Mouse (Mus musculus) splenic B cell, adult 2 months (primary cell): ENCODE results near the gene Hoxc5.

Experiments used
- DNase-seq: peaks from one replicate; pipeline ENCODE4 v3.0.0-alpha.2; 2011; ENCODE audit warnings: low read depth, low spot score
- H3K27me3 ChIP-seq: 2 replicates; pipeline ENCODE4 v1.6.1; 2012; ENCODE audit warnings: mild to moderate bottlenecking, low read length, moderate library complexity, mixed read lengths; ENCODE audit not compliant: control insufficient read depth, poor library complexity, insufficient read depth, severe bottlenecking
- H3K36me3 ChIP-seq: 2 replicates; pipeline ENCODE4 v1.6.1; 2012; ENCODE audit warnings: mild to moderate bottlenecking, low read length, moderate library complexity, mixed read lengths; ENCODE audit not compliant: control insufficient read depth, poor library complexity, insufficient read depth, severe bottlenecking

Hoxc5 gene

GRCm38 (mm10) chr15:102937036-102937666 is 30.1 kb upstream of the Hoxc5 start:
- DNase-seq, result no peak
- no peaks in the 10 kb centered on the region; the same call in 1 of the 2 replicates for H3K27me3 ChIP-seq
- H3K36me3 ChIP-seq, result no peaks in the 10 kb centered on the region

- no peaks in the 10 kb centered on the region; the same call in 1 of the 2 replicates for H3K27me3 ChIP-seq
- no peaks in the 10 kb centered on the region for H3K36me3 ChIP-seq
- no peak for DNase-seq
Measured at GRCm38 (mm10) chr15:102939256-102940155, 27.7 kb upstream of the Hoxc5 start.

GRCm38 (mm10) chr15:102942739-102943467 is 24.3 kb upstream of the Hoxc5 start:
- no peak for DNase-seq
- Histone ChIP-seq H3K27me3 (no peaks in the 10 kb centered on the region), H3K36me3 (no peaks in the 10 kb centered on the region)

- no peak for DNase-seq
- Histone ChIP-seq H3K36me3 (no peaks in the 10 kb centered on the region), H3K27me3 (no peaks in the 10 kb centered on the region)
Measured at GRCm38 (mm10) chr15:102943468-102943813, 23.8 kb upstream of the Hoxc5 start.

- no peak for DNase-seq
- no peaks in the 10 kb centered on the region for H3K36me3 ChIP-seq
- peaks cover 6% of the 10 kb centered on the region; the same call in 1 of the 2 replicates for H3K27me3 ChIP-seq
Measured at GRCm38 (mm10) chr15:102945185-102946077, 21.8 kb upstream of the Hoxc5 start.

- Histone ChIP-seq H3K27me3 (peaks cover 6% of the 10 kb centered on the region; the same call in 1 of the 2 replicates), H3K36me3 (no peaks in the 10 kb centered on the region)
- no peak for DNase-seq
Measured at GRCm38 (mm10) chr15:102947276-102947675, 20.0 kb upstream of the Hoxc5 start.

- Histone ChIP-seq H3K36me3 (no peaks in the 10 kb centered on the region), H3K27me3 (peaks cover 6% of the 10 kb centered on the region; the same call in 1 of the 2 replicates)
- DNase-seq, result no peak
Measured at GRCm38 (mm10) chr15:102948842-102949241, 18.4 kb upstream of the Hoxc5 start.

- no peak for DNase-seq
- H3K36me3 ChIP-seq, result no peaks in the 10 kb centered on the region
- H3K27me3 ChIP-seq, result peaks cover 6% of the 10 kb centered on the region; the same call in 1 of the 2 replicates
Measured at GRCm38 (mm10) chr15:102949696-102950095, 17.5 kb upstream of the Hoxc5 start.

GRCm38 (mm10) chr15:102950877-102951276 is 16.4 kb upstream of the Hoxc5 start:
- no peak for DNase-seq
- Histone ChIP-seq H3K36me3 (no peaks in the 10 kb centered on the region), H3K27me3 (peaks cover 6% of the 10 kb centered on the region; the same call in 1 of the 2 replicates)

GRCm38 (mm10) chr15:102953561-102953960 is 13.7 kb upstream of the Hoxc5 start:
- Histone ChIP-seq H3K36me3 (no peaks in the 10 kb centered on the region), H3K27me3 (peaks cover 6% of the 10 kb centered on the region; the same call in 1 of the 2 replicates)
- no peak for DNase-seq

GRCm38 (mm10) chr15:102954192-102955006 is 12.8 kb upstream of the Hoxc5 start, which contains the start of gene Hoxc11:
Gene Hoxc11, plus strand, starts transcription at chr15:102954427.
- no peaks in the 10 kb centered on the region for H3K36me3 ChIP-seq
- no peak for DNase-seq

GRCm38 (mm10) chr15:102955007-102955382 is 12.2 kb upstream of the Hoxc5 start:
- DNase-seq, result no peak
- H3K36me3 ChIP-seq, result no peaks in the 10 kb centered on the region
- H3K27me3 ChIP-seq, result no peaks in the 10 kb centered on the region

More at GRCm38 (mm10) chr15:102954192-102955006, 12.8 kb upstream of the Hoxc5 start, which contains the start of gene Hoxc11:
- H3K27me3 ChIP-seq, result no peaks in the 10 kb centered on the region
